Mouse (Mus musculus): ENCODE measurements around the gene Trim16. TPM values are rescaled to one million over a fixed set of nuclear protein-coding genes. Genes with fewer than 3 reads are reported as not detected.
A peak's percentile ranks its signal among the peaks of the same experiment; 100 is the strongest.

Gene Trim16
- polyA plus RNA-seq (2015; fragmentation: Nextera tagmentation; extraction: Ambion mirVana), result 0.65 and 0.73 TPM in 2 replicates

DNA sequence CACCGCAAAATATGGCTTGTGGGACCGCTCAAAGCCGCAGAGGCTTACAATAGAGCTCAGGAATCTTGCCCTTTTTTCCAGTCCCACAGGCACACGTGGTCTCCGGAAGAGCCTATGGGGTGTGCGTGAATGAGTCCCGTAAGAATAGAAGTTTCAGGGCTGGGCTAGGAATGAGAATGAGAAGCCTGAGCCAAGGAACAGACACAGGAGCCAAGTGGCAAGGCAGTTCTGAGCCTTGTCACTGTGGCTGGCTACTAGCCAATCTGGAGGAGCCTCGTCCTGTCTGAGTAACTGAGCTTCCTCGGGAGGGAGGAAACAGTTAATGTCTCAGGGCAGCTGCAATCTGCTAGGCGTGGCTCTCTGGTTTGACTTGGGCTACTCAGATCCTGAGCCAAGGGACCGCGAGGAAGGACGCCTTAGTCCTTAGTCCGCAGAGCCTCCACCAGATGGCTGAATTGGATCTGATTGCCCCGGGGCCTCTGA lies at the start of gene Trim16:
Gene Trim16, plus strand, starts transcription at position 173 of the 483 bp plus-strand sequence.
- peaks cover 16% of the 10 kb centered on the region for H3K4me1 ChIP-seq (replicated peaks)
- 9% methylated on average over 15 of the region's 15 CpGs for WGBS (ENCODE audit: insufficient replicate concordance)

DNA sequence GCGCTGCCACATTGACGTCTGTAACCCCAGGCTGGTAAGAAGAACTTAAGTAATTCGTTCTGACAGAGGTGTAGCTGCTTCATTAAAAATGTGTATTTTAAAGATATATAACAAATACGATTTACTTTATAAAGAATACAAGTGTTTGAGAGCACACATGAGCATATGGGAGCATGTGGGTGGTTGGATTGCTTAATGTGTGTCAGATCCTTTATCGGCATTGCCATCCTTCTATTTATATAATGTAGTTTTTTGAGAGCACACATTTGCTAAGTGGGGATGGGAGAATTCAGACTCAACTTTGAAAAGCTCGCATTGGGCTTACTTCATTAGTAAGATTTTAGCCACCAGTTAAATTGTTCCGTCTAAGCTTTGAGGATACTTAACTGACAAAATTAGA lies 43.5 kb upstream of the Trim16 start:
- DNase-seq (no peak), ATAC-seq (ENCODE audit: low read depth) (no peak)
- Histone ChIP-seq H3K4me2 (no peak overlapping the region), H3K36me3 (peaks cover 21% of the 10 kb centered on the region), H3K27me3 (no peaks in the 10 kb centered on the region), H3K4me3 (replicated peaks) (no peak overlapping the region), H3K9me3 (replicated peaks) (peaks cover 11% of the 10 kb centered on the region; the same call in 1 of the 2 replicates), H3K27ac (no peak overlapping the region), H3K4me1 (replicated peaks) (no peaks in the 10 kb centered on the region), H3K9ac (no peak overlapping the region)
- 74% methylated on average over 7 of the region's 7 CpGs for WGBS (ENCODE audit: insufficient replicate concordance)

More for the DNA sequence above, at the start of gene Trim16:
- H3K27me3 ChIP-seq, result peaks cover 16% of the 10 kb centered on the region; the same call in 1 of the 2 replicates
- H3K9ac ChIP-seq, result peak within 1 kb of the TSS; percentile 47
- no peak within 1 kb of the TSS for H3K27ac ChIP-seq
- no peaks in the 10 kb centered on the region for H3K9me3 ChIP-seq (replicated peaks)
- ATAC-seq (ENCODE audit: low read depth) (0 out of 2 replicates have a peak, but pooled peaks have one; percentile 26), DNase-seq (peak; percentile 13)
- peak within 1 kb of the TSS; percentile 41 for H3K4me3 ChIP-seq (replicated peaks)
- H3K4me2 ChIP-seq, result peak within 1 kb of the TSS; percentile 54
- no peaks in the 10 kb centered on the region for H3K36me3 ChIP-seq

DNA sequence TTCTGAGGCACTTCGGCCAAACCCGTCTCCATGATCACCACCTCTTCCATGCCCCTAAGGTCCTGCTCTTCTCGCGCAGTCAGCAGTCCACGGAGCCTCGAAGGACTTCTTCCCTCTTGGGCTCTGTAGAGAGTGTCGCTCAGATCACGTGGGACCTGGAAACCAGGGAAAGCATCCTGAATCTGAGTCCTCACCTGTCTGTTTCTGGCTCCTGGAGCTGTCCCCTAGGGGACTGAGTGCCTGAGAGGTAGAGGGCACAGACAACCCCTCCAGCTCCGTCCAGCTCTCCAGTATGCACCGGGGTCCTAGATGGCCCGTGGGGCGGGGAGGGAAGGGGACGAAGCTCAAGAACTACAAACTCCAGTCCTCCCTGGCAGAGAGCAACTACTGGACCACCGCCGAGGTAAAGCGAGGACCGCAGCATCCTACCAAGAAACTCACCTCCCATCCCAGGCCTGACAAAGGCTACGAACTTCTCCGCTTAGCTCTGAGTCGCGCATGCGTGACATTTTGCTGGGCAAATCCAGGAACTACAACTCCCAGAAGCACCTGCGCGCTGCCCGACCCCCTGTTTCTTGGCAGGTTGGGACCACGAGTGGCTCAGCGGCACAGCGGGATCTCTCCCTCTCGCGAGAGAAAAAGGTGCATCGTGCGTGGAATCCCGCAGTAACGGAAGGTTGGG lies 31.0 kb upstream of the Trim16 start, which contains the start of gene Zfp286:
Gene Zfp286, minus strand, starts transcription at position 528 of the 682 bp plus-strand sequence.
- Histone ChIP-seq H3K4me2 (peak within 1 kb of the TSS; percentile 69), H3K4me1 (replicated peaks) (peaks cover 12% of the 10 kb centered on the region), H3K27me3 (no peaks in the 10 kb centered on the region), H3K9ac (peak within 1 kb of the TSS; percentile 57), H3K4me3 (replicated peaks) (peak within 1 kb of the TSS; percentile 59), H3K36me3 (no peaks in the 10 kb centered on the region), H3K27ac (no peak within 1 kb of the TSS), H3K9me3 (replicated peaks) (no peaks in the 10 kb centered on the region)
- 6% methylated on average over 34 of the region's 34 CpGs for WGBS (ENCODE audit: insufficient replicate concordance)
- DNase-seq, result peak; percentile 65
- peak; percentile 74 for ATAC-seq (ENCODE audit: low read depth)

DNA sequence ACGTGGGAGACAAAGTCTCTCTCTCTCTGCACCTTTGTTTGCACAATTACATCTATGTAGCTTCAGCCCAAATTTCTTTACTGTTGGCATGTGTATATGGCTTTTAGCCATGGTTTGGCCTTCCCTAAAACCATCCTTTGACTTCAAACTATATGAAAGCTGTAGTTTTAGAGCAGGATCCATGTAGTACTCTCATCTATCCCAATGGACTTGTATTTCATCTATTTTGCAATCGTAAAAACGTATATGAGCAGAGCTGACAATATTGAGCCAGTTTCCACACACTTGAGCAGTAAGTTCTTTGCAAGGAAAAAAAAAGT lies 30.5 kb upstream of the Trim16 start:
- H3K36me3 ChIP-seq, result no peaks in the 10 kb centered on the region
- no peak for ATAC-seq (ENCODE audit: low read depth)
- peaks cover 12% of the 10 kb centered on the region for H3K4me1 ChIP-seq (replicated peaks)
- 0 out of 2 replicates have a peak overlapping the region, but pooled peaks have one; percentile 57 for H3K9ac ChIP-seq
- H3K27ac ChIP-seq, result no peak overlapping the region
- no peaks in the 10 kb centered on the region for H3K9me3 ChIP-seq (replicated peaks)
- WGBS (ENCODE audit: insufficient replicate concordance), result 58% methylated on average over 3 of the region's 3 CpGs
- DNase-seq, result no peak
- peak overlapping the region; percentile 69 for H3K4me2 ChIP-seq
- H3K4me3 ChIP-seq (replicated peaks), result peak overlapping the region; percentile 59
- H3K27me3 ChIP-seq, result no peaks in the 10 kb centered on the region

DNA sequence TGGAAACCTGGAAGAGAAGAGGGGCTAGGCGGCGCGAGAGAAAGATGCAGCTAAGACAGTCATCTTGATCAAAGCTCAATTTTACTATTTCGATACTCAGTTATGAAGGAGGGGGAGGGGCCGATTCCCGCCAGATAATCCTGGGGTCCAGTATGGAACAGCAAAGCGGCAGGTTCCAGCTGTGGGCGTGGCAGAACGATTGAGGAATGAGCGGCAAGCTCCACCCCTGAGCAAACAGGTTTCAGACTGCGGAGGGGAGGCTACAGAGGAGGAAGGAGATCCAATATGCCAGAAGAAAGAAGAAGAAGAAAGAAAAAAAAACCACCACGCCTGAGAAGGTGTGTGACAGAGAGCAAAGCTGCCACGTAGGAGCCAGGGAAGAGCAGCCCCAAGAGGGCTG lies 15.9 kb upstream of the Trim16 start:
- H3K9me3 ChIP-seq (replicated peaks), result no peaks in the 10 kb centered on the region
- no peaks in the 10 kb centered on the region for H3K27me3 ChIP-seq
- no peak for ATAC-seq (ENCODE audit: low read depth)
- no peak overlapping the region for H3K9ac ChIP-seq
- no peak overlapping the region for H3K4me3 ChIP-seq (replicated peaks)
- DNase-seq, result no peak
- H3K36me3 ChIP-seq, result no peaks in the 10 kb centered on the region
- no peak overlapping the region for H3K27ac ChIP-seq
- no peak overlapping the region for H3K4me2 ChIP-seq
- WGBS (ENCODE audit: insufficient replicate concordance), result 39% methylated on average over 13 of the region's 13 CpGs
- no peaks in the 10 kb centered on the region for H3K4me1 ChIP-seq (replicated peaks)

DNA sequence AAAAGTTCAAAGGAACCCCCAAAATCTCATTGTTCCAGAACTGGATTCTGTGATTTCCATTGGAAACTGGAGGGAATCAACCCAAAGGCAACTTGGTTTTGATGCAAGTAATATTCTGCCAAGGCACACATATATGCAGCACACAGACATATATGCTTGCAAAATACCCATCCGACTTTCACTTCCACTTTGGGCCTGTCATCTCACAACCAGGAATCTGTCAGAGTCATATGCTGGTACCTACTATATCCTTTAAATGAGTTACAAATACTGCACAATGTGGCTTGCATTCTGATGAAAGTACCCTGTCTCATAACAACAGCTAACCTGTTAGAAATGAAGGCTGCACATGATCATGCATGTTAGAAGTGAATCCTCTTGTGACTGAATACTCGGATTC lies 12.1 kb upstream of the Trim16 start:
- no peak overlapping the region for H3K27ac ChIP-seq
- no peak overlapping the region for H3K9ac ChIP-seq
- H3K36me3 ChIP-seq, result no peaks in the 10 kb centered on the region
- no peak overlapping the region for H3K4me3 ChIP-seq (replicated peaks)
- no peaks in the 10 kb centered on the region for H3K27me3 ChIP-seq
- no peaks in the 10 kb centered on the region; the same call in 1 of the 2 replicates for H3K4me1 ChIP-seq (replicated peaks)
- H3K4me2 ChIP-seq, result no peak overlapping the region
- H3K9me3 ChIP-seq (replicated peaks), result no peaks in the 10 kb centered on the region
- WGBS (ENCODE audit: insufficient replicate concordance), result 53% methylated on average over 2 of the region's 2 CpGs
- no peak for DNase-seq
- no peak for ATAC-seq (ENCODE audit: low read depth)

DNA sequence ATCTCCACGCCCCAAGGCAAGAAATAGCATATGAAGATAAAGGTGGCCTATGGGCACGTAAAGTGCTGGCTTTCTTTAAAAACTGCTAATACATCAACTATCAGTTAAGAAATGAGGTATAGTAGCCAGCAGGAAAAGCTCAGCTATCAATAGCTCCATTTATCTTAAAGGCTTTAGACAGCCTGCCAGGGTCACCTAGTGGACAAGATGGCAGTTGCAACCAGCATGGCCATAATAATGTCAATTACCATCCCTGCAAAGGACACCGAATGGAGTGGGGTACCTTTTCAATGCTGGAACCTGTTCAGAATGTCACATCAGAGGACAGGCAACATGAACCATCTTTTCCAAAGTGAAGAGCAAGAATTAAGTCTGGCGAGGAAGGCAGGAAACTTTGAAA lies 10.8 kb upstream of the Trim16 start:
- Histone ChIP-seq H3K27ac (no peak overlapping the region), H3K9me3 (replicated peaks) (no peaks in the 10 kb centered on the region), H3K9ac (no peak overlapping the region), H3K4me3 (replicated peaks) (no peak overlapping the region), H3K4me2 (no peak overlapping the region), H3K4me1 (replicated peaks) (no peaks in the 10 kb centered on the region; the same call in 1 of the 2 replicates), H3K36me3 (no peaks in the 10 kb centered on the region), H3K27me3 (no peaks in the 10 kb centered on the region)
- DNase-seq (no peak), ATAC-seq (ENCODE audit: low read depth) (no peak)
- 46% methylated on average over 4 of the region's 4 CpGs for WGBS (ENCODE audit: insufficient replicate concordance)

DNA sequence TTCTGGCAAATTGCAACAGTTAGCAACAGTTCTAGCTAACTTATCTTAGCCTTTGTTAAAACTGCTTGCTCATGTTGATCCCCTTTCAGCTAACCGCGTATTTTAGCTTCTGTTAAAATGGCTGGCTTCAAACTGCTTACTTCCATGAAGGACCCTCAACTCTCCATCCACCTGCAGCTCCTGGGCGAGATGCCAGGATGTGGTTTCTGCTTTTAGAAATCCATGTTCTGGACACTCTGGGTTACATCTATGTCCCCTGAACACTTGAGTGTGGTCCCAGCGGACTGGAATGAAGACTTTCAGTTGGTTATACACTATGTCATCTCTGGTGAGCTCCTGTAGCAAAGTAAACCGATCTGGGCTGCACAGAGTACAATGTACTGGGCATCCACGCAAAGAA lies 7.8 kb upstream of the Trim16 start:
- WGBS (ENCODE audit: insufficient replicate concordance), result 63% methylated on average over 6 of the region's 6 CpGs
- peaks cover 2% of the 10 kb centered on the region for H3K4me1 ChIP-seq (replicated peaks)
- no peak overlapping the region for H3K27ac ChIP-seq
- H3K4me3 ChIP-seq (replicated peaks), result no peak overlapping the region
- H3K9ac ChIP-seq, result no peak overlapping the region
- no peak for ATAC-seq (ENCODE audit: low read depth)
- H3K9me3 ChIP-seq (replicated peaks), result no peaks in the 10 kb centered on the region
- H3K27me3 ChIP-seq, result no peaks in the 10 kb centered on the region
- H3K36me3 ChIP-seq, result no peaks in the 10 kb centered on the region
- no peak for DNase-seq
- H3K4me2 ChIP-seq, result no peak overlapping the region

DNA sequence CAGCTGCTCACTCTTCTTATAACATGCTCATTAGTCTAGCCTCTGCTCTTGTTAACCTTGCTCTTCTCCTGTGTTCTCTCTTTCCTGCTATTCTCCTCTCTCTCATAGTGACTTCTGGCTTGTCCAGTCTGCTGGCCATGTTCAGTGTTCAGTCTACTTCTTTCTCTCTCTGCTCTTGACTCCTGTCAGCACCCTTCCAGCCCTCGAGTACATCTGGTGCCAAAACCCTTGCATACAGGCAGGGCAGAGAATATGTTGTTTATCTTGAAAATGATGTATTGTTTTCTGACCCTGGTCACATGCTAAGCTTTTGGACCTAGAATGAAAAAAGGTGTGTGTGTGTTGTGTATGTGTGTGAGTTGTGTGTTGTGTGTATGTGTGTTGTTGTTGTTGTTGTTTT lies 6.5 kb upstream of the Trim16 start:
- ATAC-seq (ENCODE audit: low read depth) (no peak), DNase-seq (no peak)
- Histone ChIP-seq H3K4me3 (replicated peaks) (no peak overlapping the region), H3K27me3 (no peaks in the 10 kb centered on the region), H3K27ac (no peak overlapping the region), H3K4me1 (replicated peaks) (peaks cover 2% of the 10 kb centered on the region), H3K4me2 (no peak overlapping the region), H3K36me3 (no peaks in the 10 kb centered on the region), H3K9me3 (replicated peaks) (no peaks in the 10 kb centered on the region), H3K9ac (no peak overlapping the region)
- 29% methylated on average over 1 of the region's 1 CpGs for WGBS (ENCODE audit: insufficient replicate concordance)

DNA sequence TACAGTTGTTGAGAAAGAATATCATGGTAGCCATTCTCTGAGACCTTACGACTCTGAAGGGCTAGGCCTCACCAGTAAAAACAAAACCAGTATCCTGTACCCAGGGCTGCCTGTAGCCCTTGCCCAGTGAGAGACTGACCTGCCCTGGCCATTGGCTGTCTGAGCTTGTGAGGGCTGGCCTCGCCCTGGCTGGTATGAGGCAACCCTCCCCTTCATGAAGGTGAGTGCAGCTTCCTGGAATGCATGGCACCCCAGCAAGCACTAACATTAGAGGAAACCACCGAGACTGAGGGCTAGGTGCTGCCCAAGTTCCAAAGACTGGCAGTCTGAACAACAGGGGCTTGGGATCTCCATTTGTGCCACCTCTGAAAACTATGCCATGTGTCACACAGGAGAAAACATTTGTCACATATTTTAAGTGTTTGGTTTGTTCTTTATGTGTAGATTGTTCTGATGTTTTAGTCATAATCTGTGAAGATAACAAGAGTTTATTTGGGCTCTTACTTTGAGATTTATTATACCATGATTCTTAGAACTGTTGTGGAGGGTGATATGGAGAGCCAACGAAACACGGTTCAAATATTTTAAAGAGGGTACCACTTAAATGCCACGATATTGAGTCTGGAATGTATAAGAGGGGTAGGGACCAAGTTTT lies 5.9 kb upstream of the Trim16 start:
- Histone ChIP-seq H3K4me3 (replicated peaks) (no peak overlapping the region), H3K4me2 (no peak overlapping the region), H3K9me3 (replicated peaks) (no peaks in the 10 kb centered on the region), H3K4me1 (replicated peaks) (peaks cover 3% of the 10 kb centered on the region), H3K9ac (no peak overlapping the region), H3K27ac (no peak overlapping the region), H3K27me3 (0 out of 2 replicates have a peak, but pooled peaks cover 2% of the 10 kb centered on the region), H3K36me3 (no peaks in the 10 kb centered on the region)
- DNase-seq (no peak), ATAC-seq (ENCODE audit: low read depth) (no peak)
- WGBS (ENCODE audit: insufficient replicate concordance), result 56% methylated on average over 6 of the region's 6 CpGs

DNA sequence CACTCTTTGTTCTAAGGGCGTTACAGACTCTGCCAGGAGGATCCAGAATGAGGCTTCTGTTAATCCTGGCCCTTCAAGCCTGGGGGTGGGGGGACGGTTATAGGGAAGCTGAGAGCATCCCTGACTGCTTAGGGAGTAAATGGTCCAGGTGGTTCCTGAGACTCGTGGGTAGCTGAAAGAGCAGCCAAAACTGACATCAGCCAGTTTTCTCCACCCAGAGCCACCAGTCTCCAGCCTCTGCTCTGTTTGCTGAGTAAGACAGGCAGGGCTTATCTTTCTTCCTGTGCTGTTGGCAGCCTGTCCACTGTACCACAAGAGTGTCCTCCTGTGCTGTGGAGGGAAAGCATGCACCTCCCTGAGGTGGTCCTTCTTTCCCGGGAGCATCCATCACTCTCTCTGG lies 5.4 kb upstream of the Trim16 start:
- Histone ChIP-seq H3K27me3 (0 out of 2 replicates have a peak, but pooled peaks cover 3% of the 10 kb centered on the region), H3K36me3 (no peaks in the 10 kb centered on the region), H3K9me3 (replicated peaks) (no peaks in the 10 kb centered on the region), H3K4me2 (no peak overlapping the region), H3K4me3 (replicated peaks) (no peak overlapping the region), H3K9ac (no peak overlapping the region), H3K4me1 (replicated peaks) (peaks cover 9% of the 10 kb centered on the region), H3K27ac (no peak overlapping the region)
- DNase-seq (no peak), ATAC-seq (ENCODE audit: low read depth) (no peak)
- 27% methylated on average over 4 of the region's 4 CpGs for WGBS (ENCODE audit: insufficient replicate concordance)
